Mouse (Mus musculus): ENCODE results near the gene Prelid3b. TPM values are rescaled to one million over a fixed set of nuclear protein-coding genes. Genes with fewer than 3 reads are reported as not detected.

Prelid3b gene
- polyA plus RNA-seq, 1 experiment from 2014 or later, result 156 TPM

GRCm38 (mm10) chr2:174470786-174471405, 2.0 kb downstream of the Prelid3b start:
- Histone ChIP-seq H3K4me3 (ENCODE audit: low read depth, low read length) (peak overlapping the region; percentile 14), H3K9me3 (ENCODE audit: control insufficient read depth, low read length) (no peaks in the 10 kb centered on the region), H3K4me1 (replicated peaks; ENCODE audit: control insufficient read depth, insufficient read depth, low read length) (peaks cover 26% of the 10 kb centered on the region), H3K9ac (ENCODE audit: low read depth, low read length) (no peak overlapping the region), H3K27ac (ENCODE audit: low read depth, low read length) (no peak overlapping the region), H3K27me3 (replicated peaks; ENCODE audit: control insufficient read depth, insufficient read depth, low read length) (no peaks in the 10 kb centered on the region), H3K36me3 (ENCODE audit: control insufficient read depth, insufficient read depth, low read length) (peaks cover 22% of the 10 kb centered on the region), H3K4me2 (peak overlapping the region; percentile 91)
- WGBS, result 84% methylated on average over 7 of the region's 7 CpGs
- ATAC-seq (replicated peaks; ENCODE audit: low FRiP score), result no peak
- DNase-seq (ENCODE audit: low spot score), result no peak

GRCm38 (mm10) chr2:174470333-174470732, 2.5 kb downstream of the Prelid3b start:
- ATAC-seq (replicated peaks; ENCODE audit: low FRiP score) (peak; percentile 37), DNase-seq (ENCODE audit: low spot score) (no peak)
- H3K27me3 ChIP-seq (replicated peaks; ENCODE audit: control insufficient read depth, insufficient read depth, low read length), result no peaks in the 10 kb centered on the region
- H3K4me1 ChIP-seq (replicated peaks; ENCODE audit: control insufficient read depth, insufficient read depth, low read length), result peaks cover 26% of the 10 kb centered on the region
- no peak overlapping the region for H3K4me3 ChIP-seq (ENCODE audit: low read depth, low read length)
- no peak overlapping the region for H3K9ac ChIP-seq (ENCODE audit: low read depth, low read length)
- H3K9me3 ChIP-seq (ENCODE audit: control insufficient read depth, low read length), result no peaks in the 10 kb centered on the region
- peak overlapping the region; percentile 91 for H3K4me2 ChIP-seq
- WGBS, result 42% methylated on average over 4 of the region's 4 CpGs
- H3K36me3 ChIP-seq (ENCODE audit: control insufficient read depth, insufficient read depth, low read length), result peaks cover 25% of the 10 kb centered on the region
- H3K27ac ChIP-seq (ENCODE audit: low read depth, low read length), result peak overlapping the region; percentile 22; the same call in 1 of the 2 replicates

GRCm38 (mm10) chr2:174463789-174464523, 8.9 kb downstream of the Prelid3b start, which contains the start of gene Atp5e:
Atp5e (minus strand) TSS chr2:174464105.
- peaks cover 33% of the 10 kb centered on the region for H3K36me3 ChIP-seq (ENCODE audit: control insufficient read depth, insufficient read depth, low read length)
- H3K27ac ChIP-seq (ENCODE audit: low read depth, low read length), result peak within 1 kb of the TSS; percentile 83
- peak within 1 kb of the TSS; percentile 88 for H3K9ac ChIP-seq (ENCODE audit: low read depth, low read length)
- H3K4me3 ChIP-seq (ENCODE audit: low read depth, low read length), result peak within 1 kb of the TSS; percentile 84
- DNase-seq (ENCODE audit: low spot score), result peak; percentile 90
- H3K9me3 ChIP-seq (ENCODE audit: control insufficient read depth, low read length), result no peaks in the 10 kb centered on the region
- H3K4me2 ChIP-seq, result peak within 1 kb of the TSS; percentile 98
- peaks cover 10% of the 10 kb centered on the region; the same call in 1 of the 2 replicates for H3K4me1 ChIP-seq (replicated peaks; ENCODE audit: control insufficient read depth, insufficient read depth, low read length)
- ATAC-seq (replicated peaks; ENCODE audit: low FRiP score), result peak; percentile 99
- H3K27me3 ChIP-seq (replicated peaks; ENCODE audit: control insufficient read depth, insufficient read depth, low read length), result no peaks in the 10 kb centered on the region
- WGBS, result 3% methylated on average over 48 of the region's 48 CpGs

GRCm38 (mm10) chr2:174463370-174463769, 9.5 kb downstream of the Prelid3b start:
- Histone ChIP-seq H3K9ac (ENCODE audit: low read depth, low read length) (peak overlapping the region; percentile 88), H3K4me3 (ENCODE audit: low read depth, low read length) (peak overlapping the region; percentile 84), H3K27me3 (replicated peaks; ENCODE audit: control insufficient read depth, insufficient read depth, low read length) (no peaks in the 10 kb centered on the region), H3K4me2 (peak overlapping the region; percentile 98), H3K4me1 (replicated peaks; ENCODE audit: control insufficient read depth, insufficient read depth, low read length) (peaks cover 10% of the 10 kb centered on the region; the same call in 1 of the 2 replicates), H3K9me3 (ENCODE audit: control insufficient read depth, low read length) (no peaks in the 10 kb centered on the region), H3K36me3 (ENCODE audit: control insufficient read depth, insufficient read depth, low read length) (peaks cover 31% of the 10 kb centered on the region), H3K27ac (ENCODE audit: low read depth, low read length) (peak overlapping the region; percentile 83)
- DNase-seq (ENCODE audit: low spot score) (no peak), ATAC-seq (replicated peaks; ENCODE audit: low FRiP score) (peak; percentile 17; the same call in 1 of the 2 replicates)
- 27% methylated on average over 10 of the region's 10 CpGs for WGBS

GRCm38 (mm10) chr2:174459365-174459764, 13.5 kb downstream of the Prelid3b start:
- 73% methylated on average over 2 of the region's 2 CpGs for WGBS
- H3K9ac ChIP-seq (ENCODE audit: low read depth, low read length), result no peak overlapping the region
- H3K27ac ChIP-seq (ENCODE audit: low read depth, low read length), result no peak overlapping the region
- H3K4me1 ChIP-seq (replicated peaks; ENCODE audit: control insufficient read depth, insufficient read depth, low read length), result peaks cover 11% of the 10 kb centered on the region
- ATAC-seq (replicated peaks; ENCODE audit: low FRiP score), result no peak
- H3K4me2 ChIP-seq, result no peak overlapping the region
- H3K27me3 ChIP-seq (replicated peaks; ENCODE audit: control insufficient read depth, insufficient read depth, low read length), result no peaks in the 10 kb centered on the region
- peaks cover 14% of the 10 kb centered on the region for H3K36me3 ChIP-seq (ENCODE audit: control insufficient read depth, insufficient read depth, low read length)
- H3K9me3 ChIP-seq (ENCODE audit: control insufficient read depth, low read length), result no peaks in the 10 kb centered on the region
- H3K4me3 ChIP-seq (ENCODE audit: low read depth, low read length), result no peak overlapping the region
- DNase-seq (ENCODE audit: low spot score), result no peak

- WGBS, result 39% methylated on average over 7 of the region's 7 CpGs
- H3K4me1 ChIP-seq (replicated peaks; ENCODE audit: control insufficient read depth, insufficient read depth, low read length), result peaks cover 16% of the 10 kb centered on the region
- H3K36me3 ChIP-seq (ENCODE audit: control insufficient read depth, insufficient read depth, low read length), result no peaks in the 10 kb centered on the region
- no peaks in the 10 kb centered on the region for H3K9me3 ChIP-seq (ENCODE audit: control insufficient read depth, low read length)
- H3K4me3 ChIP-seq (ENCODE audit: low read depth, low read length), result no peak overlapping the region; the same call in 1 of the 2 replicates
- H3K4me2 ChIP-seq, result peak overlapping the region; percentile 40
- no peaks in the 10 kb centered on the region for H3K27me3 ChIP-seq (replicated peaks; ENCODE audit: control insufficient read depth, insufficient read depth, low read length)
- peak; percentile 94 for ATAC-seq (replicated peaks; ENCODE audit: low FRiP score)
- H3K9ac ChIP-seq (ENCODE audit: low read depth, low read length), result no peak overlapping the region
- peak; percentile 57 for DNase-seq (ENCODE audit: low spot score)
- H3K27ac ChIP-seq (ENCODE audit: low read depth, low read length), result peak overlapping the region; percentile 72
These were observed 19.2 kb downstream of the Prelid3b start for GRCm38 (mm10) chr2:174453681-174454080.

GRCm38 (mm10) chr2:174450353-174450752, 22.5 kb downstream of the Prelid3b start, which contains the start of gene Tubb1:
Tubb1 (plus strand) TSS chr2:174450695.
- DNase-seq (ENCODE audit: low spot score), result no peak
- ATAC-seq (replicated peaks; ENCODE audit: low FRiP score), result peak; percentile 77
- Histone ChIP-seq H3K9me3 (ENCODE audit: control insufficient read depth, low read length) (no peaks in the 10 kb centered on the region), H3K36me3 (ENCODE audit: control insufficient read depth, insufficient read depth, low read length) (no peaks in the 10 kb centered on the region), H3K4me3 (ENCODE audit: low read depth, low read length) (0 out of 2 replicates have a peak within 1 kb of the TSS, but pooled peaks have one; percentile 15), H3K9ac (ENCODE audit: low read depth, low read length) (no peak within 1 kb of the TSS; the same call in 1 of the 2 replicates), H3K4me1 (replicated peaks; ENCODE audit: control insufficient read depth, insufficient read depth, low read length) (peaks cover 16% of the 10 kb centered on the region), H3K27me3 (replicated peaks; ENCODE audit: control insufficient read depth, insufficient read depth, low read length) (no peaks in the 10 kb centered on the region), H3K4me2 (peak within 1 kb of the TSS; percentile 39), H3K27ac (ENCODE audit: low read depth, low read length) (peak within 1 kb of the TSS; percentile 52; the same call in 1 of the 2 replicates)
- WGBS, result 43% methylated on average over 4 of the region's 4 CpGs

GRCm38 (mm10) chr2:174448405-174448804, 24.5 kb downstream of the Prelid3b start:
- no peak overlapping the region for H3K4me2 ChIP-seq
- no peak overlapping the region for H3K27ac ChIP-seq (ENCODE audit: low read depth, low read length)
- H3K9ac ChIP-seq (ENCODE audit: low read depth, low read length), result no peak overlapping the region
- no peaks in the 10 kb centered on the region for H3K27me3 ChIP-seq (replicated peaks; ENCODE audit: control insufficient read depth, insufficient read depth, low read length)
- H3K4me3 ChIP-seq (ENCODE audit: low read depth, low read length), result no peak overlapping the region
- H3K9me3 ChIP-seq (ENCODE audit: control insufficient read depth, low read length), result no peaks in the 10 kb centered on the region
- DNase-seq (ENCODE audit: low spot score), result no peak
- H3K4me1 ChIP-seq (replicated peaks; ENCODE audit: control insufficient read depth, insufficient read depth, low read length), result peaks cover 10% of the 10 kb centered on the region
- H3K36me3 ChIP-seq (ENCODE audit: control insufficient read depth, insufficient read depth, low read length), result no peaks in the 10 kb centered on the region
- WGBS, result 79% methylated on average over 4 of the region's 4 CpGs
- ATAC-seq (replicated peaks; ENCODE audit: low FRiP score), result no peak

All from liver, embryonic 11.5 days (tissue).